In genomic region chr10:77300934-77301297, GRCm38 (mm10) we compare ENCODE assay signal across 25 mouse cellular contexts. TPM values are rescaled to one million over a fixed set of nuclear protein-coding genes. Genes with fewer than 3 reads are reported as not detected.
A peak's percentile ranks its signal among the peaks of the same experiment; 100 is the strongest.
DNase-seq lines count a peak whose midpoint lies in the region; ATAC-seq and TF ChIP-seq lines count a peak whose summit lies in the region.
"Had no signal": no experiment of that assay in that cellular context is flagged by ENCODE, and none has a peak within 500 bp of the region (broad histone marks: within the 10 kb centered on the region; RNA-seq: fewer than 3 reads in every experiment).

No protein-coding gene starts in this region.

- no peak overlapping the region for H3K4me3 ChIP-seq in bone marrow, adult 2 months (replicated peaks; ENCODE audit: control insufficient read depth, low read depth, low read length)
- no peak overlapping the region for H3K4me3 ChIP-seq in liver, embryonic 15.5 days (replicated peaks)
- H3K4me3 ChIP-seq in hindbrain, embryonic 13.5 days = no peak overlapping the region
- H3K4me3 ChIP-seq: embryonic facial prominence, embryonic 15.5 days; forebrain, embryonic 12.5 days; heart, embryonic 15.5 days; layer of hippocampus, adult 2 months; left cerebral cortex, adult 2 months; midbrain, embryonic 10.5 days had no signal

- no peak for TF ChIP-seq POLR2A in bone marrow, adult 2 months (IDR thresholded peaks at IDR 0.05; ENCODE audit: borderline replicate concordance, control insufficient read depth, low read depth, low read length)

- DNase-seq in spleen, postnatal 36 days (ENCODE audit: low spot score in 2 of 2) = peak; percentile 43 to 62
- DNase-seq in kidney, postnatal 14 days = no peak
- DNase-seq in layer of hippocampus, postnatal 36 days = no peak
- no peak for DNase-seq in cerebellum, adult 18-20 months
- DNase-seq: cerebellum, postnatal 10 days; gastrocnemius, postnatal 25 days; heart, postnatal 4 days; kidney, adult 11 months; lung, adult 2 months; lung, postnatal 36 days; retina, postnatal 1 day; right cerebral cortex, postnatal 4 days had no signal

- no peak overlapping the region for H3K9ac ChIP-seq in liver, embryonic 15.5 days
- no peak overlapping the region for H3K9ac ChIP-seq in hindbrain, embryonic 13.5 days
- H3K9ac ChIP-seq: embryonic facial prominence, embryonic 15.5 days; forebrain, embryonic 12.5 days; heart, embryonic 15.5 days had no signal

- TF ChIP-seq CTCF in bone marrow, adult 2 months (IDR thresholded peaks at IDR 0.05; ENCODE audit: control insufficient read depth, insufficient read depth, low read length) = no peak

- ATAC-seq in erythroblast, adult 5-6 weeks (replicated peaks; ENCODE audit: low FRiP score, poor library complexity, severe bottlenecking) = peak; percentile 88
- peak; percentile 87 for ATAC-seq in liver, embryonic 15.5 days (ENCODE audit: insufficient read depth)
- no peak for ATAC-seq in hindbrain, embryonic 13.5 days (ENCODE audit: low FRiP score)
- ATAC-seq: hindbrain, postnatal 0 days had no signal

- no peaks in the 10 kb centered on the region for H3K36me3 ChIP-seq in liver, embryonic 15.5 days (replicated peaks)
- peaks cover 31% of the 10 kb centered on the region for H3K36me3 ChIP-seq in hindbrain, embryonic 13.5 days
- H3K36me3 ChIP-seq: embryonic facial prominence, embryonic 15.5 days had no signal

- peak overlapping the region; percentile 35 for H3K4me2 ChIP-seq in liver, embryonic 15.5 days
- no peak overlapping the region for H3K4me2 ChIP-seq in hindbrain, embryonic 13.5 days
- H3K4me2 ChIP-seq: embryonic facial prominence, embryonic 15.5 days; forebrain, embryonic 12.5 days; heart, embryonic 15.5 days had no signal

- no peaks in the 10 kb centered on the region for H3K27me3 ChIP-seq in liver, embryonic 15.5 days
- no peaks in the 10 kb centered on the region for H3K27me3 ChIP-seq in hindbrain, embryonic 13.5 days
- H3K27me3 ChIP-seq: CH12.LX; embryonic facial prominence, embryonic 15.5 days; forebrain, embryonic 12.5 days; heart, embryonic 15.5 days had no signal

- H3K4me1 ChIP-seq in bone marrow, adult 2 months (ENCODE audit: control insufficient read depth, insufficient read depth, low read length) = peaks cover 3% of the 10 kb centered on the region
- H3K4me1 ChIP-seq in liver, embryonic 15.5 days (replicated peaks) = peaks cover 45% of the 10 kb centered on the region
- peaks cover 17% of the 10 kb centered on the region for H3K4me1 ChIP-seq in hindbrain, embryonic 13.5 days (replicated peaks)
- H3K4me1 ChIP-seq: embryonic facial prominence, embryonic 15.5 days; heart, embryonic 15.5 days had no signal

- no peaks in the 10 kb centered on the region for H3K9me3 ChIP-seq in liver, embryonic 15.5 days (replicated peaks)
- H3K9me3 ChIP-seq in hindbrain, embryonic 13.5 days = no peaks in the 10 kb centered on the region
- H3K9me3 ChIP-seq: embryonic facial prominence, embryonic 15.5 days; forebrain, embryonic 12.5 days; heart, embryonic 15.5 days; midbrain, embryonic 10.5 days had no signal

- H3K27ac ChIP-seq in bone marrow, adult 2 months (ENCODE audit: control insufficient read depth, insufficient read depth, low read depth, low read length, poor library complexity) = peak overlapping the region; percentile 53
- H3K27ac ChIP-seq in liver, embryonic 15.5 days (replicated peaks) = peak overlapping the region; percentile 72
- H3K27ac ChIP-seq in hindbrain, embryonic 13.5 days = no peak overlapping the region
- H3K27ac ChIP-seq: embryonic facial prominence, embryonic 15.5 days; forebrain, embryonic 12.5 days; heart, embryonic 15.5 days; hindbrain, postnatal 0 days; kidney, postnatal 0 days; layer of hippocampus, adult 2 months; left cerebral cortex, adult 2 months; midbrain, embryonic 10.5 days had no signal

- 59% methylated on average over 4 of the region's 4 CpGs for WGBS in bone marrow, adult 2 months
- WGBS in liver, embryonic 15.5 days (ENCODE audit: insufficient replicate concordance) = 26% methylated on average over 4 of the region's 4 CpGs
- 90% methylated on average over 4 of the region's 4 CpGs for WGBS in hindbrain, embryonic 13.5 days

RNA-seq across cellular contexts. Expression of gene Pofut2, which starts 41.9 kb away (rescaled TPM):
- polyA plus RNA-seq in bone marrow, adult 2 months (2011; ENCODE audit: insufficient read depth, insufficient read length, low replicate concordance, missing spikeins) = 4.2 and 8.4 TPM in 2 replicates
- 0.77 and 2.9 TPM in 2 replicates for total RNA-seq in erythroblast, adult 5-6 weeks (2015; ENCODE audit: low replicate concordance)
- 2.0 and 3.4 TPM in 2 replicates for total RNA-seq in erythroblast, adult 5-6 weeks (2017; ENCODE audit: low replicate concordance)
- polyA plus RNA-seq in liver, embryonic 15.5 days (2015; fragmentation: Nextera tagmentation; extraction: Ambion mirVana) = 23.8 and 27.2 TPM in 2 replicates
- total RNA-seq in layer of hippocampus, postnatal 36 days (2021) = 10 to 100 TPM; 31.7 to 32.6 TPM
- 57.3 and 63.4 TPM in 2 replicates for polyA plus RNA-seq in hindbrain, embryonic 13.5 days (2015; fragmentation: Nextera tagmentation; extraction: Ambion mirVana)

Comparison
In these comparisons a context has a peak if more than half of its experiments do, and no peak if none do; other contexts are left out.
1. DNase-seq: peak in spleen, postnatal 36 days (2 of 2); none in kidney, postnatal 14 days (single experiment), layer of hippocampus, postnatal 36 days (0 of 2) and cerebellum, adult 18-20 months (0 of 2).